18 mouse cellular contexts compared by ENCODE assay signal in the genomic region with DNA sequence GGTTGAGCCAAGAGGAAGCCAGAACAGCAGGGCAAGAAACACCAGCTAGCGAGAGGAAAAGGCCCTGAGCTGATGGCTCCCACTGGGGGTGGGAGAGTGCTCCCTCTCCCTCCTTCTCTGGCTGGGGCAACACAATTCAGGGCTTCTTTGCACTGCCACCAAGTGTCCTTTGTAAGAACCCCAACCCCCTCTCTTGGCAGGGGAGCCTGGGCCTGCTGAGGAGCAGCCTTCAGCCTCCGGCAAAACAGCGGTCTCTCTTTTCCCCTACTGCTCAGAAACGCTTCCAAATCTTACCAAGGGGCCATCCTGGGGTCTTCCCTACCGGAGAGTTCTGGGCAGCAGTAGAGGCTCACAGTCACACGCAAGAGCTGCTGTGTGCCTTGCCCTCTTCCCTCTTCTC. TPM values are rescaled to one million over a fixed set of nuclear protein-coding genes. Genes with fewer than 3 reads are reported as not detected.
DNase-seq lines count a peak whose midpoint lies in the region; ATAC-seq lines count a peak whose summit lies in the region.
"Had no signal": no experiment of that assay in that cellular context is flagged by ENCODE, and none has a peak within 500 bp of the region (broad histone marks: within the 10 kb centered on the region; RNA-seq: fewer than 3 reads in every experiment).

No protein-coding gene starts in this region.

- WGBS in hindbrain, embryonic 10.5 days: 28% methylated on average over 6 of the region's 6 CpGs
- WGBS in hindbrain, embryonic 12.5 days: 42% methylated on average over 6 of the region's 6 CpGs
- 51% methylated on average over 6 of the region's 6 CpGs for WGBS in neural tube, embryonic 13.5 days
- 47% methylated on average over 6 of the region's 6 CpGs for WGBS in neural tube, embryonic 14.5 days

- 0 out of 2 replicates have a peak, but pooled peaks cover 3% of the 10 kb centered on the region for H3K9me3 ChIP-seq in hindbrain, embryonic 10.5 days
- no peaks in the 10 kb centered on the region for H3K9me3 ChIP-seq in hindbrain, embryonic 12.5 days (replicated peaks)
- H3K9me3 ChIP-seq in neural tube, embryonic 13.5 days: no peaks in the 10 kb centered on the region
- no peaks in the 10 kb centered on the region for H3K9me3 ChIP-seq in neural tube, embryonic 14.5 days (ENCODE audit: control insufficient read depth, low read length)
- H3K9me3 ChIP-seq: kidney, embryonic 15.5 days; limb, embryonic 13.5 days; lung, embryonic 15.5 days had no signal

- no peak overlapping the region for H3K4me2 ChIP-seq in hindbrain, embryonic 12.5 days (replicated peaks)
- H3K4me2 ChIP-seq in neural tube, embryonic 13.5 days: no peak overlapping the region
- no peak overlapping the region for H3K4me2 ChIP-seq in neural tube, embryonic 14.5 days (ENCODE audit: low read depth, low read length)
- H3K4me2 ChIP-seq: kidney, embryonic 15.5 days; limb, embryonic 13.5 days; lung, embryonic 15.5 days had no signal

- DNase-seq in hindbrain, embryonic 10.5 days (ENCODE audit: low spot score): no peak
- DNase-seq in neural tube, embryonic 10.5 days (ENCODE audit: extremely low spot score, low spot score): no peak
- DNase-seq in frontal cortex, postnatal 14 days (ENCODE audit: low spot score in 2 of 2): peak; percentile 47 to 74
- no peak for DNase-seq in spleen, postnatal 14 days (ENCODE audit: low spot score in 2 of 2)
- no peak for DNase-seq in heart, adult 8-10 months (ENCODE audit: low spot score)
- DNase-seq: heart, adult 11 months; heart, postnatal 36 days; thymus, adult 18-20 months had no signal

- H3K27ac ChIP-seq in hindbrain, embryonic 10.5 days: 0 out of 2 replicates have a peak overlapping the region, but pooled peaks have one; percentile 40
- no peak overlapping the region for H3K27ac ChIP-seq in hindbrain, embryonic 12.5 days
- H3K27ac ChIP-seq in neural tube, embryonic 13.5 days (replicated peaks): peak overlapping the region; percentile 70; the same call in 1 of the 2 replicates
- peak overlapping the region; percentile 55 for H3K27ac ChIP-seq in neural tube, embryonic 14.5 days (ENCODE audit: low read depth, low read length)
- H3K27ac ChIP-seq: kidney, embryonic 15.5 days; limb, embryonic 13.5 days; lung, embryonic 15.5 days had no signal

- no peak for ATAC-seq in hindbrain, embryonic 12.5 days (ENCODE audit: low FRiP score)
- no peak for ATAC-seq in neural tube, embryonic 13.5 days (ENCODE audit: low read depth)
- no peak for ATAC-seq in neural tube, embryonic 14.5 days (ENCODE audit: low read depth)
- ATAC-seq: forebrain, embryonic 14.5 days had no signal

- no peak overlapping the region for H3K4me3 ChIP-seq in hindbrain, embryonic 10.5 days
- H3K4me3 ChIP-seq in hindbrain, embryonic 12.5 days: no peak overlapping the region
- H3K4me3 ChIP-seq in neural tube, embryonic 13.5 days: no peak overlapping the region
- no peak overlapping the region for H3K4me3 ChIP-seq in neural tube, embryonic 14.5 days (ENCODE audit: low read depth, low read length)
- H3K4me3 ChIP-seq: kidney, embryonic 15.5 days; limb, embryonic 13.5 days; lung, embryonic 15.5 days had no signal

- peaks cover 28% of the 10 kb centered on the region for H3K4me1 ChIP-seq in hindbrain, embryonic 10.5 days (replicated peaks)
- peaks cover 13% of the 10 kb centered on the region for H3K4me1 ChIP-seq in hindbrain, embryonic 12.5 days
- H3K4me1 ChIP-seq in neural tube, embryonic 13.5 days (replicated peaks): peaks cover 29% of the 10 kb centered on the region; the same call in 1 of the 2 replicates
- no peaks in the 10 kb centered on the region for H3K4me1 ChIP-seq in neural tube, embryonic 14.5 days (ENCODE audit: control insufficient read depth, insufficient read depth, low read length)

- H3K9ac ChIP-seq in hindbrain, embryonic 12.5 days: no peak overlapping the region
- no peak overlapping the region for H3K9ac ChIP-seq in neural tube, embryonic 13.5 days
- no peak overlapping the region for H3K9ac ChIP-seq in neural tube, embryonic 14.5 days (replicated peaks; ENCODE audit: low read depth, low read length)
- H3K9ac ChIP-seq: kidney, embryonic 15.5 days; limb, embryonic 13.5 days; lung, embryonic 15.5 days had no signal

- H3K27me3 ChIP-seq in hindbrain, embryonic 10.5 days (ENCODE audit: insufficient read depth, poor library complexity, severe bottlenecking): no peaks in the 10 kb centered on the region
- no peaks in the 10 kb centered on the region for H3K27me3 ChIP-seq in hindbrain, embryonic 12.5 days
- H3K27me3 ChIP-seq in neural tube, embryonic 13.5 days: no peaks in the 10 kb centered on the region
- no peaks in the 10 kb centered on the region for H3K27me3 ChIP-seq in neural tube, embryonic 14.5 days (ENCODE audit: control insufficient read depth, insufficient read depth, low read length)
- H3K27me3 ChIP-seq: kidney, embryonic 15.5 days; limb, embryonic 13.5 days; lung, embryonic 15.5 days had no signal

- H3K36me3 ChIP-seq in hindbrain, embryonic 10.5 days: no peaks in the 10 kb centered on the region
- no peaks in the 10 kb centered on the region for H3K36me3 ChIP-seq in hindbrain, embryonic 12.5 days
- no peaks in the 10 kb centered on the region for H3K36me3 ChIP-seq in neural tube, embryonic 13.5 days
- H3K36me3 ChIP-seq in neural tube, embryonic 14.5 days (ENCODE audit: control insufficient read depth, insufficient read depth, low read length): no peaks in the 10 kb centered on the region
- H3K36me3 ChIP-seq: kidney, embryonic 15.5 days; limb, embryonic 13.5 days; lung, embryonic 15.5 days had no signal

RNA-seq across cellular contexts. Expression of gene Gpr37l1, which starts 4.8 kb away (rescaled TPM):
- polyA plus RNA-seq in hindbrain, embryonic 10.5 days (2016; fragmentation: Nextera tagmentation; extraction: Ambion mirVana): not detected in 2 replicates
- 0.10 and 0.12 TPM in 2 replicates for polyA plus RNA-seq in hindbrain, embryonic 12.5 days (2016; fragmentation: Nextera tagmentation; extraction: Ambion mirVana)
- 0.63 and 0.76 TPM in 2 replicates for polyA plus RNA-seq in neural tube, embryonic 13.5 days (2015; fragmentation: Nextera tagmentation; extraction: Ambion mirVana)
- polyA plus RNA-seq in neural tube, embryonic 14.5 days (2014; fragmentation: Nextera tagmentation; extraction: Ambion mirVana): 0.94 and 0.95 TPM in 2 replicates
- under 1 TPM; 0.44 to 0.71 (median 0.65) TPM for total RNA-seq in heart, adult 8-10 months (2022)
- total RNA-seq: megakaryocyte-erythroid progenitor cell, adult 5-6 weeks; neutrophil, adult 5-6 weeks had no signal
- polyA plus RNA-seq: embryonic facial prominence, embryonic 11.5 days; kidney, embryonic 15.5 days had no signal

RNA-seq across cellular contexts. Expression of gene Arl8a, which starts 16.1 kb away (rescaled TPM):
- polyA plus RNA-seq in hindbrain, embryonic 10.5 days (2016; fragmentation: Nextera tagmentation; extraction: Ambion mirVana): 61.1 and 95.3 TPM in 2 replicates
- polyA plus RNA-seq in hindbrain, embryonic 12.5 days (2016; fragmentation: Nextera tagmentation; extraction: Ambion mirVana): 171 and 183 TPM in 2 replicates
- polyA plus RNA-seq in neural tube, embryonic 13.5 days (2015; fragmentation: Nextera tagmentation; extraction: Ambion mirVana): 331 and 336 TPM in 2 replicates
- polyA plus RNA-seq in neural tube, embryonic 14.5 days (2014; fragmentation: Nextera tagmentation; extraction: Ambion mirVana): 335 and 370 TPM in 2 replicates
- 10 to 100 TPM; 19.0 to 21.4 (median 20.7) TPM for total RNA-seq in heart, adult 8-10 months (2022)

RNA-seq across cellular contexts. Expression of gene Ptpn7, which starts 30.2 kb away (rescaled TPM):
- polyA plus RNA-seq in hindbrain, embryonic 10.5 days (2016; fragmentation: Nextera tagmentation; extraction: Ambion mirVana): 1.7 and 2.7 TPM in 2 replicates
- 1.2 TPM in 2 replicates for polyA plus RNA-seq in hindbrain, embryonic 12.5 days (2016; fragmentation: Nextera tagmentation; extraction: Ambion mirVana)
- 0.59 and 1.1 TPM in 2 replicates for polyA plus RNA-seq in neural tube, embryonic 13.5 days (2015; fragmentation: Nextera tagmentation; extraction: Ambion mirVana)
- polyA plus RNA-seq in neural tube, embryonic 14.5 days (2014; fragmentation: Nextera tagmentation; extraction: Ambion mirVana): 0.15 and 0.58 TPM in 2 replicates
- 1 to 10 TPM in 1 of 4 experiments, under 1 TPM in 3; 0.34 to 1.5 (median 0.49) TPM for total RNA-seq in heart, adult 8-10 months (2022)

RNA-seq across cellular contexts. Expression of gene Lgr6, which starts 57.6 kb away (rescaled TPM):
- 0.26 and 0.47 TPM in 2 replicates for polyA plus RNA-seq in hindbrain, embryonic 10.5 days (2016; fragmentation: Nextera tagmentation; extraction: Ambion mirVana)
- polyA plus RNA-seq in hindbrain, embryonic 12.5 days (2016; fragmentation: Nextera tagmentation; extraction: Ambion mirVana): 0.70 and 0.90 TPM in 2 replicates
- polyA plus RNA-seq in neural tube, embryonic 13.5 days (2015; fragmentation: Nextera tagmentation; extraction: Ambion mirVana): 1.4 and 2.0 TPM in 2 replicates
- 1.4 TPM in 2 replicates for polyA plus RNA-seq in neural tube, embryonic 14.5 days (2014; fragmentation: Nextera tagmentation; extraction: Ambion mirVana)
- total RNA-seq in heart, adult 8-10 months (2022): 10 to 100 TPM; 12.9 to 17.9 (median 15.9) TPM
- total RNA-seq: megakaryocyte-erythroid progenitor cell, adult 5-6 weeks; neutrophil, adult 5-6 weeks had no signal

Comparison
In these comparisons a context has a peak if more than half of its experiments do, and no peak if none do; other contexts are left out.
1. DNase-seq: peak in frontal cortex, postnatal 14 days (2 of 2); none in hindbrain, embryonic 10.5 days (single experiment), neural tube, embryonic 10.5 days (single experiment), spleen, postnatal 14 days (0 of 2) and heart, adult 8-10 months (single experiment).